Mouse (Mus musculus) liver, embryonic 11.5 days (tissue): ENCODE measurements around the gene Capn5. TPM values are rescaled to one million over a fixed set of nuclear protein-coding genes. Genes with fewer than 3 reads are reported as not detected.
"Not testable (repeated sequence)": the region's sequence is repeated elsewhere in the genome, so short reads cannot be mapped to it uniquely, and the experiment has no call there.

Experiments
- ATAC-seq: fragments of 200-750 bp; cut with Nextera tagmentation; replicated peaks from 2 replicates; pipeline ENCODE4 v1.8.0; 2017; ENCODE audit warnings: moderate number of reproducible peaks, mild to moderate bottlenecking, moderate TSS enrichment, moderate library complexity; ENCODE audit not compliant: low FRiP score
- DNase-seq: peaks from one replicate; pipeline ENCODE4 v3.0.0-alpha.2; 2017; ENCODE audit warnings: low spot score
- H3K27ac ChIP-seq: fragments of 300-500 bp; sonication (generic); 2 replicates; pipeline ENCODE4 v1.5.1; 2014; ENCODE audit warnings: mild to moderate bottlenecking, low read depth, low read length, control low read depth
- H3K27me3 ChIP-seq: fragments of 300-500 bp; sonication (generic); replicated peaks from 2 replicates; pipeline ENCODE4 v1.6.1; 2014; ENCODE audit warnings: low read length, mixed read lengths; ENCODE audit not compliant: control insufficient read depth, insufficient read depth
- H3K36me3 ChIP-seq: fragments of 300-500 bp; sonication (generic); 2 replicates; pipeline ENCODE4 v1.6.1; 2014; ENCODE audit warnings: mild to moderate bottlenecking, low read length, moderate library complexity, mixed read lengths; ENCODE audit not compliant: control insufficient read depth, insufficient read depth
- H3K4me1 ChIP-seq: fragments of 300-500 bp; sonication (generic); replicated peaks from 2 replicates; pipeline ENCODE4 v1.6.1; 2014; ENCODE audit warnings: low read length, mixed read lengths; ENCODE audit not compliant: control insufficient read depth, insufficient read depth
- H3K4me2 ChIP-seq: fragments of 300-500 bp; sonication (generic); 2 replicates; pipeline ENCODE4 v1.6.1; 2014; ENCODE audit warnings: mild to moderate bottlenecking, control low read depth, moderate library complexity
- H3K4me3 ChIP-seq: fragments of 300-500 bp; sonication (generic); 2 replicates; pipeline ENCODE4 v1.5.1; 2014; ENCODE audit warnings: low read depth, low read length, control low read depth
- H3K9ac ChIP-seq: fragments of 300-500 bp; sonication (generic); 2 replicates; pipeline ENCODE4 v1.6.1; 2014; ENCODE audit warnings: low read depth, low read length, control low read depth
- H3K9me3 ChIP-seq: fragments of 300-500 bp; sonication (generic); 2 replicates; pipeline ENCODE4 v1.6.1; 2016; ENCODE audit warnings: low read length, inconsistent platforms, mixed read lengths; ENCODE audit not compliant: control insufficient read depth
- WGBS: fragments of 180-500 bp; shearing (Covaris S2); extraction: QIAGEN DNeasy Blood & Tissue Kit; methylation state at CpG from one replicate; pipeline ENCODE4 v1.1.7; 2014; 5-methylcytosine and 5-hydroxymethylcytosine counted together
- polyA plus RNA-seq: library from polyadenylated mRNA; unstranded; fragments of >200 nt; fragmentation: Nextera tagmentation; extraction: Ambion mirVana; gene quantifications from 2 replicates; pipeline ENCODE4 v1.2.1, GENCODE M21; 2014

The Capn5 gene
- polyA plus RNA-seq, 1 experiment from 2014 or later: 20.0 TPM

DNA sequence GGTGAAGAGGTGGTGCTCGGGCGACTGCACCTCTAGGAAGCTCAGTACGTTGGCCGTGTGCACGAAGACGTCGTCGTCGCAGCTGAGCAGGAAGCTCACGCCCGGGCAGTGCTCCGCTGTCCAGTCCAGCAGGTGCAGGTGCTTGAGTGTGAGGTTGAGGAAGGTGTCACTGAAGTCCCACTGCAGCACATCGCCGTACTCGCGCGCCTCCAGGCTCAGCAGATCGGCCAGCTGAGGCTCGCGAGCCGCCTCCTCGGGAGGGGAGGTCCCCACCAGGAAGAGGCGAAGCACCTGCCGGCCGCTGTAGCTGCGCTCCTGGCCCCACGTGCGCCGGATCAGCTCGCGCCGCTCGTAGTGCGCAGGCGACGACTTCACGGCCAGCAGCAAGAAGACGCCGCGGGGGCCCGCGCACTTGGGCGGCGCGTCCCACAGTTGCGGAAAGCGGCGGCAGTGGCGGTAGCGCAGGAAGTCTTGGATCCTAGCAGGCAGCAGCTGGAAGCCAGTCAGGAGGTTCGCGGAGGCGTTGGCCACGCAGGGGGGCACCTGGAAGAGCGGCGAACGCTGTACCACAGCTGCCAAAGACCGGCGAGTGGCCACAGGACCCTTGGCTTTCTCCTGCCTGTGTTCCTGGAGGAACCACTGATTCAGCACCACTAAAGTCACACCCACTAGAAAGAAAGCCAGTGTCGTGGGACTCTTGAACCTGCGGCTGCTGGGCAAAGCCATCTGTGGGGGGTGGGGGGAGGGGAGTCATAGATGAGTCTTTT lies 16.1 kb upstream of the Capn5 start:
- H3K9ac ChIP-seq: no peak overlapping the region
- H3K4me2 ChIP-seq: peak overlapping the region; percentile 79
- H3K4me3 ChIP-seq: peak overlapping the region; percentile 43
- DNase-seq: peak; percentile 50
- H3K4me1 ChIP-seq: peaks cover 16% of the 10 kb centered on the region
- no peaks in the 10 kb centered on the region for H3K36me3 ChIP-seq
- H3K9me3 ChIP-seq: no peaks in the 10 kb centered on the region
- 0 out of 2 replicates have a peak, but pooled peaks have one; percentile 16 for ATAC-seq
- 2% methylated on average over 58 of the region's 61 CpGs for WGBS
- H3K27ac ChIP-seq: no peak overlapping the region
- H3K27me3 ChIP-seq: peaks cover 43% of the 10 kb centered on the region

DNA sequence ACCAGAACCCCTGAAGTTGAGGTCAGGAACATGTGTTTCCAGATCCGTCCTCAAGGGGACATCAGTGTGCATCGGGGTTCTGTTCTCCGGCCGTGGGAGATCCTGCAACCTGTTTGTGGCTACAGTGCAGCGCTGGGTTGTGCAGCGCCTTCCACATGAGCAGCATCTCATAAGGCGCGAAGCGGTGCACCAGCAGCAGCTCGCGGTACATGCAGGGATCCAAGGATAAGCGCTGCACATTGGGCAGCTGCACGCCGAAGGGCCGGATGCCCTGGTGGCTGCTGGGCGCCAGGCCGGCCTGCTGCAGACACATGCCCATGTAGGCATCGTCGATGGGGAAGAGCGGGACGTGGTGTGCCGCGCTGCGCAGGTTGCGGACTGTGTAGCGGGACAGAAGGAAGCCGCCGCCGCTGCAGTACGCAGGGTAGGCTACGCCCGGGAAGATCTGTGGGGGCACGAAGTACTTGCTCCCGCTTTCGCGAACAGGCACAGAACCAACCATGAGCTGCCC lies 15.5 kb upstream of the Capn5 start:
- Histone ChIP-seq H3K27me3 (peaks cover 43% of the 10 kb centered on the region), H3K9me3 (no peaks in the 10 kb centered on the region), H3K4me2 (peak overlapping the region; percentile 79), H3K4me3 (peak overlapping the region; percentile 43), H3K4me1 (peaks cover 16% of the 10 kb centered on the region), H3K36me3 (no peaks in the 10 kb centered on the region), H3K9ac (no peak overlapping the region; the same call in 1 of the 2 replicates), H3K27ac (no peak overlapping the region)
- DNase-seq (peak; percentile 47), ATAC-seq (0 out of 2 replicates have a peak, but pooled peaks have one; percentile 16)
- WGBS: 8% methylated on average over 36 of the region's 36 CpGs

DNA sequence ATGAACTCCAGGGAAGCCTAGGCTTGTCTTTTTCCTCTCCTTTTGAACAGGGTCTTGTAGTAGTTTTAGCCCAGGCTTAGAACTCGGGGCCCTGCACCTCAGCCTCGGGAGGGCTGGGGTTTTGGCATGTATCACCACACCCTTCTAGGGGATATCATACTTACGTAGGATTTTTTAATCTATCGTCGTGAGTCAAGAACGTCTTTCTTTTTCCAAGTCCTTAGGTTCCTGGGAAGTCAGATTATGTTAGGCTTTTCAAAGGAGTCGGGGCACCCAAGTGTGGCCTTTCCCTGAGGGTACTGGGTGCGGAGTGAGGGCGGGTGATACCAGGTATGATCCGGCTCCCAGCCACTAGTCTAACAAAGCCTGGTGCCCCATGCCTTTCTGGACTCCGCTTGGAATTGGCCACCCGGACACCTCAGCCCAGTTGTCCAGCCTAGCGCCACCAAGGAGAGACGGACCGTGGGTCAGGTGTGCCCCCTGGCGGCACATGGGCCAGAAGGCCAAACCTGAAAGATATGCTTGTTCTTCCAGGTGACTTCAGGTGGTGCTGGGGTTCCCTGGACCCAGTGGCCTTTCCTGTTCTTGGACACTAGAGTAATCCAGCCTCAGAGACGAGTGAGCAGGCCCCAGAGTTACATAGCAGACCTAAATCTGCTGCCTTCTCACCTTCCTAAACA lies 13.6 kb upstream of the Capn5 start:
- Histone ChIP-seq H3K36me3 (no peaks in the 10 kb centered on the region), H3K9me3 (no peaks in the 10 kb centered on the region), H3K27me3 (peaks cover 43% of the 10 kb centered on the region), H3K9ac (no peak overlapping the region), H3K4me1 (peaks cover 16% of the 10 kb centered on the region), H3K4me2 (no peak overlapping the region), H3K4me3 (no peak overlapping the region), H3K27ac (no peak overlapping the region)
- WGBS: 52% methylated on average over 17 of the region's 17 CpGs
- no peak; the same call in 1 of the 2 replicates for ATAC-seq
- peak; percentile 47 for DNase-seq

GRCm38 (mm10) chr7:98190578-98190977 lies 12.5 kb upstream of the Capn5 start:
- peaks cover 16% of the 10 kb centered on the region for H3K4me1 ChIP-seq
- no peaks in the 10 kb centered on the region for H3K9me3 ChIP-seq
- no peak overlapping the region for H3K27ac ChIP-seq
- peaks cover 36% of the 10 kb centered on the region for H3K27me3 ChIP-seq
- no peaks in the 10 kb centered on the region for H3K36me3 ChIP-seq
- no peak overlapping the region for H3K4me2 ChIP-seq
- H3K4me3 ChIP-seq: no peak overlapping the region
- no peak for DNase-seq
- 74% methylated on average over 1 of the region's 1 CpGs for WGBS
- no peak for ATAC-seq
- H3K9ac ChIP-seq: no peak overlapping the region

DNA sequence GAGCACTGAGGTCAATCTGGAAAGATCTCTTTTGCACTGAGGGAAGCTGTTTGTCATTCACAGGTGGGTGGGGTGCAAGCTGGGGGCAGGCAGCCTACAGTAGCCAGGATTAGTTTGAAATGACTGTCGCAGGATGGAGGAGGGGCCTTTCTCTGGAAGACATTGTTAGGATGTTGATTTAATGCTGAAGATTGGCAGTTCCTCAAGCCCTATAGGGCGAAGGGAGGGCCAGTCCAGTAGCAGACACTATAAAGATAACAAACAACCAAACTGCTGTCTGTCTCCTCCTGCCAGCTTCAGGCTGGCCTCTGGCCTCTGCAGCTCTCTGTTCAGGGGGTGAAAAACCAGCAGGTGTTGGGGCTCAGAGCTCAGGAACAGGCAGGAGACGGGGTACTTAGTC lies 11.7 kb upstream of the Capn5 start:
- 30% methylated on average over 3 of the region's 3 CpGs for WGBS
- Histone ChIP-seq H3K4me2 (no peak overlapping the region), H3K9me3 (no peaks in the 10 kb centered on the region), H3K9ac (no peak overlapping the region), H3K4me3 (no peak overlapping the region), H3K4me1 (peaks cover 16% of the 10 kb centered on the region), H3K36me3 (no peaks in the 10 kb centered on the region), H3K27me3 (peaks cover 28% of the 10 kb centered on the region), H3K27ac (no peak overlapping the region)
- DNase-seq (no peak), ATAC-seq (peak; percentile 48; the same call in 1 of the 2 replicates)

DNA sequence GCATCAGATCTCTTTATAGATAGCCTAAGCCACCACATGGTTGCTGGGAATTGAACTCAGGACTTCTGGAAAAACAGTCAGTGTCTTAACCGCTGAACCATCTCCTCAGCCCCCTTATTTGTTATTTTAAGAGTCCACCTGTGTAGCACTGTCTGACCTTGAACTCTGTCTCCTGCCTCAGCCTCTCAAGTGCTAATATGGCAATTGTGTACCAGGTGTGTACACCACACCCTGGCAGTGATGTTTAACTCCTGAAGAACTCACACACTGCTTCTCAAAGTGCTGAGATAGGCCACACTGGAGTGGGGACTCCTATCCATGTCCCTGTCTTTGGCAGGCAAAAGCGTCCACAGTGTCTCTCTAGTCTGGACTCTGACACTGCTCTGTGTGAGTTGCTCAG lies 10.6 kb upstream of the Capn5 start:
- Histone ChIP-seq H3K36me3 (no peaks in the 10 kb centered on the region), H3K9me3 (no peaks in the 10 kb centered on the region), H3K4me1 (peaks cover 10% of the 10 kb centered on the region), H3K27ac (no peak overlapping the region), H3K4me3 (no peak overlapping the region), H3K27me3 (peaks cover 17% of the 10 kb centered on the region), H3K9ac (no peak overlapping the region), H3K4me2 (no peak overlapping the region)
- DNase-seq: no peak
- ATAC-seq: no peak
- 91% methylated on average over 2 of the region's 2 CpGs for WGBS

DNA sequence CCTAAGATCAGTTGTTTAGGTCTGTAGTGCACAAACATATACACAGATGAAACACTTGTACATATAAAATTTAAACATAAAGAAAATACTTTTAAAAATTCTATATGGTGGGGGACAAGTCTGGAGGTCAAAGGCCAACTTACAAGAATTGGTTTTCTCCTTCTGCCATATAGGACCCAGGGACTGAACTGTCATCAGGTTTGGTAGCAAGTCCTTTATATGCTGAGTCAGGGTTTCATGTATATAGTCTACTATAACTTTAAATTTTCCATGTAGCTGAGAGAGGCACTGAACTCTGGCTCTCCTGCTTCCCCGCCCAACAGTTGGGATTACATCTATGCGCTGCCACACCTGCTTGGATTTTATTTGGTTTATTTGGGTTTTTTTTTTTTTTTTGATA lies 10.2 kb upstream of the Capn5 start:
- H3K36me3 ChIP-seq: no peaks in the 10 kb centered on the region
- peaks cover 13% of the 10 kb centered on the region for H3K27me3 ChIP-seq
- no peak overlapping the region for H3K4me2 ChIP-seq
- WGBS: 90% methylated on average over 2 of the region's 2 CpGs
- H3K4me1 ChIP-seq: peaks cover 6% of the 10 kb centered on the region; the same call in 1 of the 2 replicates
- ATAC-seq (no peak), DNase-seq (no peak)
- no peak overlapping the region for H3K4me3 ChIP-seq
- H3K9me3 ChIP-seq: no peaks in the 10 kb centered on the region
- no peak overlapping the region for H3K27ac ChIP-seq
- no peak overlapping the region for H3K9ac ChIP-seq

DNA sequence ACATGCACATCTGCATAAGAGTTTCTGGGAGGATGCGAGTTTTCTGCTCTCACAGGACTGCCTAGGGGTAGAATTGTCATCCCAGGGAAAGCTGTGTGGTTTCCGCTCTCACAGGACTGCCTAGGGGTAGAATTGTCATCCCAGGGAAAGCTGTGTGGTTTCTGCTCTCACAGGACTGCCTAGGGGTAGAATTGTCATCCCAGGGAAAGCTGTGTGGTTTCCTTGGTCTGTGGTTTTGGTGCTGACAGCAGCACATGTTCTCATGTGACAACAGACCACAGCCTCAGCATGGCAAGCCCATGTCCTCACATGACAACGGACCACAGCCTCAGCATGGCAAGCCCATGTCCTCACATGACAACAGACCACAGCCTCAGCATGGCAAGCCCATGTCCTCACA lies 9.3 kb upstream of the Capn5 start:
- H3K36me3 ChIP-seq, H3K4me3 ChIP-seq, ATAC-seq, H3K27ac ChIP-seq, H3K4me2 ChIP-seq, H3K27me3 ChIP-seq, DNase-seq, H3K9me3 ChIP-seq, H3K4me1 ChIP-seq, H3K9ac ChIP-seq: not testable (repeated sequence)
- WGBS: 63% methylated on average over 3 of the region's 3 CpGs
